Mouse (Mus musculus): ENCODE measurements around the gene G6pdx. TPM values are rescaled to one million over a fixed set of nuclear protein-coding genes. Genes with fewer than 3 reads are reported as not detected.

The G6pdx gene
- 10 to 100 TPM; 27.1 to 30.2 TPM for total RNA-seq (2021)
- long read RNA-seq, experiment 1, transcript G6pdx-201 (13 exons, 2,652 nt) = major isoform, 17 of 23 reads
- long read RNA-seq, experiment 1, partial matches to known transcripts = 3 of 23 reads
- long read RNA-seq, experiment 1, other reads (novel, unspliced or antisense) = 3 of 23 reads
- long read RNA-seq, experiment 2, transcript G6pdx-201 (13 exons, 2,652 nt) = major isoform, 23 of 32 reads
- long read RNA-seq, experiment 2, partial matches to known transcripts = 4 of 32 reads
- long read RNA-seq, experiment 2, other reads (novel, unspliced or antisense) = 4 of 32 reads

- peak; percentile 72 to 76 for DNase-seq (ENCODE audit: low spot score in 2 of 2)
- TF ChIP-seq CTCF (conservative IDR thresholded peaks at IDR 0.05) = peak; percentile 48
- Histone ChIP-seq H3K27ac (peak within 1 kb of the TSS; percentile 94), H3K4me3 (peak within 1 kb of the TSS; percentile 66)
Observed at GRCm38 (mm10) chrX:74428826-74429276, at the start of gene G6pdx. Gene G6pdx (minus strand): TSS chrX:74429194.

- peak; percentile 80 for TF ChIP-seq CTCF (conservative IDR thresholded peaks at IDR 0.05)
- no peak overlapping the region for H3K4me3 ChIP-seq
- no peak for DNase-seq (ENCODE audit: low spot score in 2 of 2)
- no peak overlapping the region for H3K27ac ChIP-seq
Observed at GRCm38 (mm10) chrX:74452773-74453172, 23.8 kb upstream of the G6pdx start.

- no peak for TF ChIP-seq CTCF (conservative IDR thresholded peaks at IDR 0.05)
- H3K4me3 ChIP-seq = no peak overlapping the region
- H3K27ac ChIP-seq = no peak overlapping the region
- DNase-seq (ENCODE audit: low spot score in 2 of 2) = no peak
Observed at GRCm38 (mm10) chrX:74451157-74451912, 22.3 kb upstream of the G6pdx start.

- no peak for TF ChIP-seq CTCF (conservative IDR thresholded peaks at IDR 0.05)
- H3K27ac ChIP-seq = peak overlapping the region; percentile 94
- H3K4me3 ChIP-seq = peak overlapping the region; percentile 66
- DNase-seq (ENCODE audit: low spot score in 2 of 2) = peak; percentile 60 to 70
Observed at GRCm38 (mm10) chrX:74429290-74429821, 362 bp upstream of the G6pdx start.

- DNase-seq (ENCODE audit: low spot score in 2 of 2) = peak in 1 of 2 experiments; percentile 2
- peak overlapping the region; percentile 94 for H3K27ac ChIP-seq
- no peak for TF ChIP-seq CTCF (conservative IDR thresholded peaks at IDR 0.05)
- peak overlapping the region; percentile 66 for H3K4me3 ChIP-seq
Observed at GRCm38 (mm10) chrX:74428146-74428825, 708 bp downstream of the G6pdx start.

- no peak for TF ChIP-seq CTCF (conservative IDR thresholded peaks at IDR 0.05)
- no peak overlapping the region for H3K4me3 ChIP-seq
- H3K27ac ChIP-seq = no peak overlapping the region
- DNase-seq (ENCODE audit: low spot score in 2 of 2) = no peak
Observed at GRCm38 (mm10) chrX:74427116-74427515, 1.9 kb downstream of the G6pdx start.

GRCm38 (mm10) chrX:74426256-74426655 lies 2.7 kb downstream of the G6pdx start:
- DNase-seq (ENCODE audit: low spot score in 2 of 2) = no peak

GRCm38 (mm10) chrX:74425195-74425594 lies 3.8 kb downstream of the G6pdx start:
- Histone ChIP-seq H3K27ac (no peak overlapping the region), H3K4me3 (no peak overlapping the region)
- DNase-seq (ENCODE audit: low spot score in 2 of 2) = no peak
- TF ChIP-seq CTCF (conservative IDR thresholded peaks at IDR 0.05) = no peak

More at GRCm38 (mm10) chrX:74426256-74426655, 2.7 kb downstream of the G6pdx start:
- no peak overlapping the region for H3K27ac ChIP-seq
- no peak for TF ChIP-seq CTCF (conservative IDR thresholded peaks at IDR 0.05)
- no peak overlapping the region for H3K4me3 ChIP-seq

- no peak overlapping the region for H3K4me3 ChIP-seq
- no peak for DNase-seq (ENCODE audit: low spot score in 2 of 2)
- no peak for TF ChIP-seq CTCF (conservative IDR thresholded peaks at IDR 0.05)
- no peak overlapping the region for H3K27ac ChIP-seq
Observed at GRCm38 (mm10) chrX:74424443-74424842, 4.6 kb downstream of the G6pdx start.

GRCm38 (mm10) chrX:74413377-74413776 lies 15.6 kb downstream of the G6pdx start:
- peak; percentile 70 to 79 for DNase-seq (ENCODE audit: low spot score in 2 of 2)
- Histone ChIP-seq H3K27ac (no peak overlapping the region), H3K4me3 (no peak overlapping the region)
- TF ChIP-seq CTCF (conservative IDR thresholded peaks at IDR 0.05) = peak; percentile 85

- no peak overlapping the region for H3K27ac ChIP-seq
- no peak for TF ChIP-seq CTCF (conservative IDR thresholded peaks at IDR 0.05)
- no peak for DNase-seq (ENCODE audit: low spot score in 2 of 2)
- no peak overlapping the region for H3K4me3 ChIP-seq
Observed at GRCm38 (mm10) chrX:74408340-74408739, 20.7 kb downstream of the G6pdx start.

GRCm38 (mm10) chrX:74400136-74400535 lies 28.9 kb downstream of the G6pdx start:
- H3K4me3 ChIP-seq = no peak overlapping the region
- no peak overlapping the region for H3K27ac ChIP-seq
- TF ChIP-seq CTCF (conservative IDR thresholded peaks at IDR 0.05) = no peak
- DNase-seq (ENCODE audit: low spot score in 2 of 2) = no peak
